Mouse (Mus musculus) MEL (cell line): Measurements from ENCODE around the gene Smim13. TPM values are rescaled to one million over a fixed set of nuclear protein-coding genes. Genes with fewer than 3 reads are reported as not detected.

Experiments
- DNase-seq: peaks from one replicate; pipeline ENCODE4 v3.0.0; 2011; ENCODE audit warnings: low read depth, low spot score
- H3K27ac ChIP-seq: 2 replicates; pipeline ENCODE4 v1.5.1; 2012; ENCODE audit warnings: low read depth, mild to moderate bottlenecking, control low read depth, low read length, moderate library complexity; ENCODE audit not compliant: control insufficient read depth
- H3K27me3 ChIP-seq, 2 experiments: fragments of 150-350 bp in 1 of 2; sonication (generic) in 1 of 2; 2 replicates each; pipeline ENCODE4 v1.6.1; 2012; ENCODE audit warnings: low read length in 2 of 2, mild to moderate bottlenecking in 2 of 2, improper control_type of control experiment in 1 of 2, moderate library complexity in 1 of 2; ENCODE audit not compliant: insufficient read depth in 2 of 2, control insufficient read depth in 1 of 2
- H3K36me3 ChIP-seq, 2 experiments: 2 replicates each; pipeline ENCODE4 v1.6.1; 2012 to 2014; ENCODE audit warnings: low read length in 2 of 2, improper control_type of control experiment in 1 of 2, inconsistent platforms in 1 of 2, mild to moderate bottlenecking in 1 of 2; ENCODE audit not compliant: insufficient read depth in 2 of 2, control insufficient read depth in 1 of 2
- H3K4me1 ChIP-seq, 2 experiments: fragments of 150-350 bp in 1 of 2; sonication (generic) in 1 of 2; 2 replicates each; pipeline ENCODE4 v1.6.1; 2012; ENCODE audit warnings: low read length in 2 of 2, improper control_type of control experiment in 1 of 2, mild to moderate bottlenecking in 1 of 2; ENCODE audit not compliant: insufficient read depth in 2 of 2, control insufficient read depth in 1 of 2
- H3K4me3 ChIP-seq, 2 experiments: fragments of 150-350 bp in 1 of 2; sonication (generic) in 1 of 2; 2 replicates each; pipeline ENCODE4 v1.5.1; 2012; ENCODE audit warnings: low read depth in 2 of 2, low read length in 2 of 2, mild to moderate bottlenecking in 2 of 2, moderate library complexity in 2 of 2, control low read depth in 1 of 2, improper control_type of control experiment in 1 of 2; ENCODE audit not compliant: control insufficient read depth in 1 of 2, insufficient read depth in 1 of 2
- H3K79me2 ChIP-seq: 2 replicates; pipeline ENCODE4 v1.6.1; 2012; ENCODE audit warnings: mild to moderate bottlenecking, low read length, moderate library complexity; ENCODE audit not compliant: control insufficient read depth, poor library complexity, insufficient read depth
- H3K9ac ChIP-seq: 2 replicates; pipeline ENCODE4 v1.6.1; 2012; ENCODE audit warnings: low read depth, mild to moderate bottlenecking, control low read depth, low read length, moderate library complexity; ENCODE audit not compliant: control insufficient read depth, poor library complexity, severe bottlenecking
- H3K9me3 ChIP-seq: fragments of 150-350 bp; sonication (generic); replicated peaks from 2 replicates; pipeline ENCODE4 v1.6.1; 2012; ENCODE audit warnings: mild to moderate bottlenecking, low read length, improper control_type of control experiment, moderate library complexity; ENCODE audit not compliant: insufficient read depth
- BHLHE40 ChIP-seq: IDR thresholded peaks from 2 replicates; pipeline ENCODE4 v1.6.1; 2012; ENCODE audit warnings: low read depth, mild to moderate bottlenecking, inconsistent platforms, low read length, improper control_type of control experiment, borderline replicate concordance
- CHD2 ChIP-seq: IDR thresholded peaks from 2 replicates; pipeline ENCODE4 v1.6.1; 2011; ENCODE audit warnings: low read length, improper control_type of control experiment
- CTCF ChIP-seq, 3 experiments: IDR thresholded peaks in 2 of 3; conservative IDR thresholded peaks in 1 of 3; 2 replicates each; pipeline ENCODE4 v1.5.1; 2011 to 2012; ENCODE audit warnings: low read length in 3 of 3, low read depth in 2 of 3, mild to moderate bottlenecking in 2 of 3, improper control_type of control experiment in 1 of 3, inconsistent platforms in 1 of 3, mixed read lengths in 1 of 3, moderate library complexity in 1 of 3; ENCODE audit not compliant: control insufficient read depth in 1 of 3, insufficient read depth in 1 of 3, poor library complexity in 1 of 3, severe bottlenecking in 1 of 3
- GABPA ChIP-seq: IDR thresholded peaks from 2 replicates; pipeline ENCODE4 v1.6.1; 2012; ENCODE audit warnings: low read depth, mild to moderate bottlenecking, inconsistent platforms, low read length, improper control_type of control experiment, moderate library complexity
- GATA1 ChIP-seq: IDR thresholded peaks from 2 replicates; pipeline ENCODE4 v1.6.1; 2011; ENCODE audit warnings: low read depth, low read length, improper control_type of control experiment
- HCFC1 ChIP-seq: IDR thresholded peaks from 2 replicates; pipeline ENCODE4 v1.6.1; 2012; ENCODE audit warnings: low read depth, mild to moderate bottlenecking, inconsistent platforms, low read length, improper control_type of control experiment, moderate library complexity
- MAFK ChIP-seq: IDR thresholded peaks from 2 replicates; pipeline ENCODE4 v1.6.1; 2011; ENCODE audit warnings: low read depth, mild to moderate bottlenecking, low read length, improper control_type of control experiment, borderline replicate concordance
- MAX ChIP-seq: IDR thresholded peaks from 2 replicates; pipeline ENCODE4 v1.6.1; 2011; ENCODE audit warnings: low read length, improper control_type of control experiment
- MAZ ChIP-seq: IDR thresholded peaks from 2 replicates; pipeline ENCODE4 v1.6.1; 2012; ENCODE audit warnings: low read depth, mild to moderate bottlenecking, inconsistent platforms, low read length, improper control_type of control experiment
- MXI1 ChIP-seq: IDR thresholded peaks from 2 replicates; pipeline ENCODE4 v1.6.1; 2011; ENCODE audit warnings: mild to moderate bottlenecking, low read depth, low read length, improper control_type of control experiment
- MYB ChIP-seq: IDR thresholded peaks from 2 replicates; pipeline ENCODE4 v1.6.1; 2011; ENCODE audit warnings: mild to moderate bottlenecking, low read depth, low read length, improper control_type of control experiment
- MYC ChIP-seq: IDR thresholded peaks from 2 replicates; pipeline ENCODE4 v1.6.1; 2011; ENCODE audit warnings: low read depth, mild to moderate bottlenecking, low read length, improper control_type of control experiment, moderate library complexity
- NELFE ChIP-seq: IDR thresholded peaks from 2 replicates; pipeline ENCODE4 v1.6.1; 2011; ENCODE audit warnings: low read depth, low read length, improper control_type of control experiment
- NRF1 ChIP-seq: IDR thresholded peaks from 2 replicates; pipeline ENCODE4 v1.6.1; 2014; ENCODE audit warnings: low read depth, mild to moderate bottlenecking, inconsistent platforms, low read length, improper control_type of control experiment, moderate library complexity; ENCODE audit not compliant: poor library complexity, insufficient read depth, severe bottlenecking
- POLR2A ChIP-seq, 2 experiments: IDR thresholded peaks; 2 replicates each; pipeline ENCODE4 v1.6.1; 2011 to 2012; ENCODE audit warnings: low read length in 2 of 2, mild to moderate bottlenecking in 2 of 2, control low read depth in 1 of 2, improper control_type of control experiment in 1 of 2, low read depth in 1 of 2, moderate library complexity in 1 of 2; ENCODE audit not compliant: control insufficient read depth in 1 of 2, insufficient read depth in 1 of 2, poor library complexity in 1 of 2
- POLR2AphosphoS5 ChIP-seq: IDR thresholded peaks from 2 replicates; pipeline ENCODE4 v1.6.1; 2012; ENCODE audit warnings: low read depth, borderline replicate concordance, mild to moderate bottlenecking, inconsistent platforms, low read length, moderate library complexity, mixed read lengths
- RCOR1 ChIP-seq: IDR thresholded peaks from 2 replicates; pipeline ENCODE4 v1.6.1; 2012; ENCODE audit warnings: low read depth, mild to moderate bottlenecking, inconsistent platforms, low read length, improper control_type of control experiment
- SIN3A ChIP-seq: IDR thresholded peaks from 2 replicates; pipeline ENCODE4 v1.6.1; 2012; ENCODE audit warnings: low read length, improper control_type of control experiment, inconsistent platforms
- SMC3 ChIP-seq: IDR thresholded peaks from 2 replicates; pipeline ENCODE4 v1.6.1; 2011; ENCODE audit warnings: low read depth, low read length, improper control_type of control experiment
- TAL1 ChIP-seq: IDR thresholded peaks from 2 replicates; pipeline ENCODE4 v1.6.1; 2012; ENCODE audit warnings: mild to moderate bottlenecking, inconsistent platforms, low read length, moderate library complexity, mixed read lengths
- TCF12 ChIP-seq: IDR thresholded peaks from 2 replicates; pipeline ENCODE4 v1.6.1; 2014; ENCODE audit warnings: low read depth, mild to moderate bottlenecking, inconsistent platforms, low read length, improper control_type of control experiment, moderate library complexity
- UBTF ChIP-seq: IDR thresholded peaks from 2 replicates; pipeline ENCODE4 v1.6.1; 2012; ENCODE audit warnings: low read depth, mild to moderate bottlenecking, inconsistent platforms, low read length, improper control_type of control experiment, moderate library complexity, borderline replicate concordance; ENCODE audit not compliant: insufficient read depth
- USF1 ChIP-seq: IDR thresholded peaks from 2 replicates; pipeline ENCODE4 v1.6.1; 2014; ENCODE audit warnings: low read depth, mild to moderate bottlenecking, inconsistent platforms, low read length, improper control_type of control experiment, moderate library complexity
- USF2 ChIP-seq, 2 experiments: IDR thresholded peaks; 2 replicates each; pipeline ENCODE4 v1.6.1; 2011 to 2012; ENCODE audit warnings: improper control_type of control experiment in 2 of 2, low read length in 2 of 2, borderline replicate concordance in 1 of 2, inconsistent platforms in 1 of 2, low read depth in 1 of 2, mild to moderate bottlenecking in 1 of 2; ENCODE audit not compliant: insufficient read depth in 1 of 2
- ZKSCAN1 ChIP-seq: IDR thresholded peaks from 2 replicates; pipeline ENCODE4 v1.6.1; 2012; ENCODE audit warnings: low read depth, mild to moderate bottlenecking, inconsistent platforms, low read length, improper control_type of control experiment, moderate library complexity
- ZNF384 ChIP-seq: IDR thresholded peaks from 2 replicates; pipeline ENCODE4 v1.6.1; 2012; ENCODE audit warnings: low read depth, mild to moderate bottlenecking, inconsistent platforms, low read length, improper control_type of control experiment
- polyA plus RNA-seq, 2 experiments: library from polyadenylated mRNA; stranded (reverse) in 1 of 2; unstranded in 1 of 2; fragments of >175 nt in 1 of 2; fragments of >200 nt in 1 of 2; gene quantifications; 2 replicates each; pipeline versions ENCODE4 v1.2.1 to v1.2.4; 2012; ENCODE audit warnings: low replicate concordance in 2 of 2, low read depth in 1 of 2; ENCODE audit not compliant: insufficient read length in 2 of 2, insufficient read depth in 1 of 2, missing spikeins in 1 of 2
- total RNA-seq: library from RNA; depleted of rRNA; stranded (reverse); fragments of 300-350 nt; gene quantifications from 2 replicates; pipeline ENCODE4 v1.2.3, GENCODE M21; 2012

Gene Smim13
- total and polyA plus RNA-seq, 3 experiments = 11.1 to 13.1 TPM; not detected in 1

DNA sequence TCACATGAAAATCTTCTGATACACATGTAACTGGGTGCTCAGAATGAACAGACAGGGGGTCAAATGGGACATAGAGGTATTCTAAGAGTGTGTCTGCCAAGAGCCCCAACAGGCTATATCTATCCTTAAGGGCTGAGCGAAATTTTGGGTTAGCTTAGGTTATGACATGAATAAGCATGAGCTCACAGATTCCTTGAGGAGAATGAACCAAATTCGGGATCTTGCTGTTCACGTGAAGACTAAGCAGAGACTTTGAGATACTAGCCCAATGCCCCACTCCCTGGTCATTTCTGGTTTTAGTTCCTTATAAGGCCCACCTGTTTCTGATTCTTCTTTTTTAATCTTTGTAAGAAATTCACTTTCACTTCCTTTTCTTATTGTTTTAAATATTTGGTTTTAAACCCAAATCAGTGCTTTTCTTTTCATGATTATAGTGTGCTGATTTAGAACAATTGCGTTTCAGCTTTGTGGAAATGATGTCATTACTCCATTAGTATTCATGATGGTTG lies 41.9 kb downstream of the Smim13 start:
- H3K4me1 ChIP-seq = no peaks in the 10 kb centered on the region

DNA sequence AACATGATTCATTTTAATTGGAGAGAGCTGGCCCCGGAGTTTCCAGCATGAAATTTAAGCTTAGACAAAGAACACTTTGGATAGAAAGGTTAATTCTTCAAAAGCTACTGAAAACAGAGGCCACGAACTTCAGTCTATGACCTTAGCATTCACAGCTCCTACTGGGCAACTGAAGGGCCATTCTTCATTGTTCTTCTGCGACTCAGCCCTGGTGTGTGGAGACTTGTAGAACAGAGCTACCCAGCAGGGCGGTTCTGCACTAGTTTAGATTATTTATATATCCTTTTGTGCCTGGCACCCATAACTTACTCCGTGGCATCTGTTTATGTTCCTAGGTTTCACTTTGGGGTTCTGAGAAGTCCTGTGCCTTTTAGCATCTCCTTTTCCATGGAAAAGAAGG lies 44.0 kb downstream of the Smim13 start:
- no peak for DNase-seq
- Histone ChIP-seq H3K9ac (no peak overlapping the region), H3K4me1 (no peaks in the 10 kb centered on the region), H3K9me3 (no peaks in the 10 kb centered on the region)
- no peak for TF ChIP-seq UBTF
- no peak for TF ChIP-seq CHD2
- no peak for TF ChIP-seq GATA1
- TF ChIP-seq POLR2AphosphoS5 = no peak
- TF ChIP-seq MAFK = no peak
- no peak for TF ChIP-seq SIN3A
- no peak for TF ChIP-seq USF2 (IDR thresholded peaks at IDR 0.05; ENCODE audit: borderline replicate concordance in 1 of 2, insufficient read depth in 1 of 2, low read depth in 1 of 2, low read length in 2 of 2)
- no peak for TF ChIP-seq GABPA
- TF ChIP-seq MYC = no peak
- no peak for TF ChIP-seq TCF12
- TF ChIP-seq HCFC1 = no peak
- no peak for TF ChIP-seq USF1
- no peak for TF ChIP-seq NELFE
- TF ChIP-seq TAL1 = no peak
- no peak for TF ChIP-seq RCOR1
- TF ChIP-seq, all 39 proteins: peak for 0
- no peak overlapping the region for H3K27ac ChIP-seq
- H3K4me3 ChIP-seq = no peak overlapping the region
- H3K27me3 ChIP-seq = peaks cover 0 to 2% of the 10 kb centered on the region in 2 experiments; a peak in 3 of 4 replicates
- H3K79me2 ChIP-seq = no peaks in the 10 kb centered on the region
- H3K36me3 ChIP-seq = no peaks in the 10 kb centered on the region

More for the DNA sequence above, 41.9 kb downstream of the Smim13 start:
- TF ChIP-seq HCFC1 (no peak), GATA1 (no peak), NELFE (no peak), POLR2A (IDR thresholded peaks at IDR 0.05; ENCODE audit: control insufficient read depth in 1 of 2, insufficient read depth in 1 of 2, low read depth in 1 of 2, low read length in 2 of 2, poor library complexity in 1 of 2) (no peak), MYB (no peak), SMC3 (no peak), ZNF384 (no peak), MYC (no peak), UBTF (no peak), CTCF (IDR thresholded peaks at IDR 0.05 in 2 of 3, conservative IDR thresholded peaks at IDR 0.05 in 1 of 3; ENCODE audit: control insufficient read depth in 1 of 3, insufficient read depth in 1 of 3, low read depth in 2 of 3, low read length in 3 of 3, poor library complexity in 1 of 3, severe bottlenecking in 1 of 3) (no peak), NRF1 (no peak), BHLHE40 (no peak), MAZ (no peak), MXI1 (no peak), MAX (no peak), ZKSCAN1 (no peak)
- Histone ChIP-seq H3K27ac (no peak overlapping the region), H3K4me3 (no peak overlapping the region), H3K9ac (no peak overlapping the region), H3K36me3 (no peaks in the 10 kb centered on the region), H3K27me3 (peaks cover 0 to 2% of the 10 kb centered on the region in 2 experiments; a peak in 3 of 4 replicates), H3K79me2 (no peaks in the 10 kb centered on the region), H3K9me3 (no peaks in the 10 kb centered on the region)
- DNase-seq = no peak
